Mouse (Mus musculus) heart, embryonic 11.5 days (tissue): ENCODE data around the gene Odf3l2. TPM values are rescaled to one million over a fixed set of nuclear protein-coding genes. Genes with fewer than 3 reads are reported as not detected.

ENCODE experiments used
- ATAC-seq: fragments of 200-750 bp; cut with Nextera tagmentation; replicated peaks from 2 replicates; pipeline ENCODE4 v1.8.0; 2017; ENCODE audit warnings: moderate library complexity; ENCODE audit not compliant: insufficient number of reproducible peaks, low FRiP score, low TSS enrichment
- H3K27ac ChIP-seq: fragments of 300-500 bp; sonication (generic); 2 replicates; pipeline ENCODE4 v1.5.1; 2014; ENCODE audit warnings: mild to moderate bottlenecking, low read depth, low read length
- H3K27me3 ChIP-seq: fragments of 300-500 bp; sonication (generic); 2 replicates; pipeline ENCODE4 v1.6.1; 2014; ENCODE audit warnings: mild to moderate bottlenecking, low read length, mixed read lengths; ENCODE audit not compliant: control insufficient read depth, insufficient read depth
- H3K36me3 ChIP-seq: fragments of 300-500 bp; sonication (generic); 2 replicates; pipeline ENCODE4 v1.6.1; 2014; ENCODE audit warnings: mild to moderate bottlenecking, low read length, moderate library complexity, mixed read lengths; ENCODE audit not compliant: control insufficient read depth, insufficient read depth
- H3K4me1 ChIP-seq: fragments of 300-500 bp; sonication (generic); 2 replicates; pipeline ENCODE4 v1.6.1; 2014; ENCODE audit warnings: low read length; ENCODE audit not compliant: control insufficient read depth, insufficient read depth
- H3K4me2 ChIP-seq: fragments of 300-500 bp; sonication (generic); 2 replicates; pipeline ENCODE4 v1.6.1; 2014; ENCODE audit warnings: mild to moderate bottlenecking, moderate library complexity
- H3K4me3 ChIP-seq: fragments of 300-500 bp; sonication (generic); 2 replicates; pipeline ENCODE4 v1.5.1; 2014; ENCODE audit warnings: low read depth, low read length
- H3K9ac ChIP-seq: fragments of 300-500 bp; sonication (generic); 2 replicates; pipeline ENCODE4 v1.6.1; 2014; ENCODE audit warnings: mild to moderate bottlenecking, low read depth, low read length, moderate library complexity
- H3K9me3 ChIP-seq: fragments of 300-500 bp; sonication (generic); replicated peaks from 2 replicates; pipeline ENCODE4 v1.6.1; 2016; ENCODE audit warnings: low read length; ENCODE audit not compliant: control insufficient read depth
- WGBS: fragments of 180-500 bp; shearing (Covaris S2); extraction: QIAGEN DNeasy Blood & Tissue Kit; methylation state at CpG from one replicate; pipeline ENCODE4 v1.1.7; 2014; ENCODE audit not compliant: insufficient replicate concordance; 5-methylcytosine and 5-hydroxymethylcytosine counted together
- polyA plus RNA-seq: library from polyadenylated mRNA; unstranded; fragments of >200 nt; fragmentation: Nextera tagmentation; extraction: Ambion mirVana; gene quantifications from 2 replicates; pipeline ENCODE4 v1.2.1, GENCODE M21; 2014

The Odf3l2 gene
- polyA plus RNA-seq, 1 experiment from 2014 or later = not detected

DNA sequence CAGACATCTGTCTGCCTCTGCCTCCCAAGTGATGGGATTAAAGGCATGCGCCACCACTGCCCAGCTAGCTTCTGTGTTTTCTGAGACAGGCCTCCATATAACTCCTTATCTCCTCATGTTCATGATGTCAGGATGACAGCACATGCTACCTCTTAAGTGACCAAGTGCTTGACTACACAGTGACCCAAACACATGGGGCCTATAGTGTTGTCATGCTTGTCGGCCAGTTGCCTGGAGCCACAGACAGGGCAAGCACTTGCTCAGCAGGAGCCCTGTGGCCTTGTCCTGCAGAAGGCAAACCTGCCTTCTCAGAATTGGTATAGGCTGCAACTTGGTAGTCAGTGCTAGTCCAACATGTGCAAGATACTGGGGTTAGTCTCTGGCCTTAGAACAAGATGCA, 40.7 kb upstream of the Odf3l2 start:
- no peak for ATAC-seq
- peaks cover 32% of the 10 kb centered on the region for H3K4me1 ChIP-seq
- WGBS = 74% methylated on average over 2 of the region's 2 CpGs
- no peaks in the 10 kb centered on the region for H3K27me3 ChIP-seq
- H3K9me3 ChIP-seq = no peaks in the 10 kb centered on the region
- peaks cover 44% of the 10 kb centered on the region for H3K36me3 ChIP-seq
- no peak overlapping the region for H3K4me3 ChIP-seq
- no peak overlapping the region for H3K9ac ChIP-seq
- peak overlapping the region; percentile 4; the same call in 1 of the 2 replicates for H3K4me2 ChIP-seq
- H3K27ac ChIP-seq = peak overlapping the region; percentile 46

GRCm38 (mm10) chr10:79684770-79685600, 39.4 kb upstream of the Odf3l2 start:
- WGBS = 93% methylated on average over 25 of the region's 25 CpGs
- ATAC-seq = no peak
- no peaks in the 10 kb centered on the region for H3K27me3 ChIP-seq
- H3K36me3 ChIP-seq = peaks cover 44% of the 10 kb centered on the region
- peak overlapping the region; percentile 49; the same call in 1 of the 2 replicates for H3K9ac ChIP-seq
- H3K4me1 ChIP-seq = peaks cover 37% of the 10 kb centered on the region
- no peaks in the 10 kb centered on the region for H3K9me3 ChIP-seq
- H3K4me3 ChIP-seq = no peak overlapping the region; the same call in 1 of the 2 replicates
- H3K27ac ChIP-seq = peak overlapping the region; percentile 68; the same call in 1 of the 2 replicates
- peak overlapping the region; percentile 8; the same call in 1 of the 2 replicates for H3K4me2 ChIP-seq

- 67% methylated on average over 6 of the region's 6 CpGs for WGBS
- peaks cover 40% of the 10 kb centered on the region for H3K36me3 ChIP-seq
- peak overlapping the region; percentile 98 for H3K4me2 ChIP-seq
- no peak for ATAC-seq
- H3K27me3 ChIP-seq = no peaks in the 10 kb centered on the region
- no peaks in the 10 kb centered on the region for H3K9me3 ChIP-seq
- H3K4me3 ChIP-seq = peak overlapping the region; percentile 58
- peak overlapping the region; percentile 92 for H3K9ac ChIP-seq
- peak overlapping the region; percentile 81 for H3K27ac ChIP-seq
- H3K4me1 ChIP-seq = peaks cover 37% of the 10 kb centered on the region
Observed at GRCm38 (mm10) chr10:79683726-79684640, 38.4 kb upstream of the Odf3l2 start.

DNA sequence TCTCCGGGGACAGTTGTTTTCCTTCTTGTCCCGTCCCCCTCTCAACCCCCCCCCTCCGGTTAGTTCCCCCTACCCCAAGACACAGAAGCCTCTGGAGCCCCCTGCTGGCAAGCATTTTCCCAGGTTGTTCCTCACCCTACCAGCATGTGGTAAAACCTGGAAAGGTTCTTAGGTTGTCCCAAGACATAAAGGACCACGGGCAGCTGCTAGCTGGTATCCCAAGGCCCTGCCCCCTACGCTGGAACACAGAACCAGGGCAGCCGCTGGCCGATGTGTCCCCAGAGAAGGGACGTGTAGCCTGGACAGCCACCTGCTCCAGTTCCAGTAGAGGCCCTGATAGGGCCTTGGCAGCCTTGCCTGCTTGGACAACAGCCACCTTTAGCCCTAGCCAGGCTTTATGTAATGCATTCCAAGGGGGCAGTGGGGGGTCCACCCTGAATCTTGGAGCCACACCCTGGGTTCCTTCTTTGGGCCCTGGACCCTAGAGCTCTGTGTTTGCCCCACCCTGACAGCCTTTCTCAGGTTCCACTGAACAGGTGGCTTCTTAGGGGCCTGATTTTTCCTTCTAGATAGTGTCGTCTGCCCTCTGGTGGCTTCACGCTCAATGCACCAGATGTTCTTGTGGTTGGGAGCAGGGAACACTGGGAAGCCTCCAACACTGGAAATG, 37.5 kb upstream of the Odf3l2 start:
- WGBS = 4% methylated on average over 10 of the region's 10 CpGs
- H3K4me1 ChIP-seq = peaks cover 37% of the 10 kb centered on the region
- ATAC-seq = no peak

DNA sequence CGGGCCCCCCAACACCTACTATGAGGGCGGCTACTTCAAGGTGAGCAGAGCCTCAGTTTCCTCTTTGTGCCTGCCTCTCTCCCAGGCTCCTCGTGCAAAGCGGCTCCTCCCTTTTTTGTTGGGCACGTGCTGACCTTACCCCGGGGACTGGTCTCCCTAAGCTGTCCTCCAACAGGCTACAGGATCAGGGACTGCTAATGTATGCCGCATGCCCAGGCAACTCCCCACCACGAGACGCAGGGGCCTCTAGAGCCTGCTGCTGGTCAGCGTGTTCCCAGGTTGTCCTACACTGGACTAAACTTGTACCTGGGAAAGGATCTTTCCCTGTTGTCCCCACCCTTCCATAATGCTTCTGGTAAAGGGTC, 37.0 kb upstream of the Odf3l2 start:
- H3K4me1 ChIP-seq = peaks cover 37% of the 10 kb centered on the region
- peak overlapping the region; percentile 98 for H3K4me2 ChIP-seq
- H3K9me3 ChIP-seq = no peaks in the 10 kb centered on the region
- no peak for ATAC-seq
- H3K9ac ChIP-seq = peak overlapping the region; percentile 92
- H3K4me3 ChIP-seq = peak overlapping the region; percentile 58
- H3K27me3 ChIP-seq = no peaks in the 10 kb centered on the region
- H3K36me3 ChIP-seq = peaks cover 30% of the 10 kb centered on the region
- H3K27ac ChIP-seq = peak overlapping the region; percentile 81
- WGBS = 0% methylated on average over 10 of the region's 10 CpGs

More for the DNA sequence above, 37.5 kb upstream of the Odf3l2 start:
- Histone ChIP-seq H3K36me3 (peaks cover 33% of the 10 kb centered on the region), H3K4me3 (peak overlapping the region; percentile 58), H3K9ac (peak overlapping the region; percentile 92), H3K27me3 (no peaks in the 10 kb centered on the region), H3K9me3 (no peaks in the 10 kb centered on the region), H3K4me2 (peak overlapping the region; percentile 98), H3K27ac (peak overlapping the region; percentile 81)

DNA sequence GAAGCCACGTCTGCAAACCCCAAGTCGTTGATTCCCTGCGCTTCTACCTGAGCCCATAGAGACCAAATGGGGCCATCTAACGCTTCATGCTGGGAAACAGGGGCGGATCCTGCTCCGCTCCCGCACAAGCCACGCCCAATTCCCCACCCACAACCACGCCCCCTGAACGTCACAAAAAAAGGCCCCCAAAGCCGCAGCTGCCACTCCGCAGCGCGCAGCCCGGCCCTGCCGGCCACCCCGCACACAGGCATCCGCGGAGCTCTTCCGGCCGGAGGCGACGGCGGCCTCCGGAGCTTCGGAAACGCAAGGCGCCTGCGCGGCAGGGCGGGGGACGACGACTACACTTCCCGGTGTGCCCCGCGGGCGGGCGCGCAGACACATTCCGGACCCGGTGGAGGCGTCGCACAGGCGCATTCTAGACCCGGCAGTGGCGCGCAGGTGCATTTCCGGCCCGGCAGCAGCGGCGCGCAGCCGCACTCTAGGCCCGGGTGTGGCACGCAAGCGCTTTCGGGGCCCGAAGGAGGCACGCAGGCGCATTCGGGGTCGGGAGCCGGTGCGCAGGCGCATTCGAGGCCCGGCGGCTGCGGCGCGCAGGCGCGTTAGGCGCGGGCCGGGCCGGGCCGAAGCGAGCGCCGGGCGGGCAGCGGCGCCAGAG, 36.2 kb upstream of the Odf3l2 start, which contains the start of gene Cdc34:
Gene Cdc34, plus strand, starts transcription at position 605 of the 655 bp plus-strand sequence.
- Histone ChIP-seq H3K36me3 (peaks cover 22% of the 10 kb centered on the region), H3K9ac (peak within 1 kb of the TSS; percentile 92), H3K4me3 (peak within 1 kb of the TSS; percentile 58), H3K4me1 (peaks cover 33% of the 10 kb centered on the region), H3K27ac (peak within 1 kb of the TSS; percentile 81), H3K9me3 (no peaks in the 10 kb centered on the region), H3K4me2 (peak within 1 kb of the TSS; percentile 98), H3K27me3 (no peaks in the 10 kb centered on the region)
- peak; percentile 88 for ATAC-seq
- under 1% methylated on average over 75 of the region's 84 CpGs for WGBS

GRCm38 (mm10) chr10:79680606-79681495, 35.3 kb upstream of the Odf3l2 start:
- Histone ChIP-seq H3K27ac (peak overlapping the region; percentile 81), H3K27me3 (0 out of 2 replicates have a peak, but pooled peaks cover 2% of the 10 kb centered on the region), H3K9me3 (no peaks in the 10 kb centered on the region), H3K4me2 (peak overlapping the region; percentile 78), H3K4me1 (peaks cover 27% of the 10 kb centered on the region), H3K36me3 (peaks cover 13% of the 10 kb centered on the region), H3K4me3 (peak overlapping the region; percentile 58), H3K9ac (peak overlapping the region; percentile 64; the same call in 1 of the 2 replicates)
- WGBS = 27% methylated on average over 11 of the region's 11 CpGs
- peak; percentile 1; the same call in 1 of the 2 replicates for ATAC-seq
